Mouse (Mus musculus) kidney, postnatal 14 days (tissue): ENCODE results near the gene Fgfr3.

Experiments
- DNase-seq: peaks from one replicate; pipeline ENCODE4 v3.0.0; 2022; ENCODE audit warnings: mixed read lengths

Gene Fgfr3

DNA sequence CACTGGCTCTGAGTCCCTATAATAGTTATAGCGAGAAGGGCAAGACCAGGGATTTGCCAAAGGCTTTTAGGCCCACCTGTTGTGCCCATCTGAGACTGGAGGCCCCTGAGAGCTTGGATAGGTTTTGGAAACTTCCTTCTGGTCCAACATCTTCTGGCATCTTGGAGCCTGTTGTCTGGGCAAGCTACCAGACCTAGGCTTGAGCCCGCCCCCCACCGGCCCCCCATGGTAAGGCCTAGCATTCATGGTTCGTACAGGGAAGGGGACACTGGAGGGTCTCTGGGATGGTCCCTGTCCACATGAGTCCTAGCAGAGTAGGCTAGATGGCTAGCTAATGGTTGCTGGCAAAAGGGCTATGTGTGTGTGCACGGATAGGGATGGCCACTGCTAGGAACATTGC, 22.8 kb upstream of the Fgfr3 start:
- no peak for DNase-seq

DNA sequence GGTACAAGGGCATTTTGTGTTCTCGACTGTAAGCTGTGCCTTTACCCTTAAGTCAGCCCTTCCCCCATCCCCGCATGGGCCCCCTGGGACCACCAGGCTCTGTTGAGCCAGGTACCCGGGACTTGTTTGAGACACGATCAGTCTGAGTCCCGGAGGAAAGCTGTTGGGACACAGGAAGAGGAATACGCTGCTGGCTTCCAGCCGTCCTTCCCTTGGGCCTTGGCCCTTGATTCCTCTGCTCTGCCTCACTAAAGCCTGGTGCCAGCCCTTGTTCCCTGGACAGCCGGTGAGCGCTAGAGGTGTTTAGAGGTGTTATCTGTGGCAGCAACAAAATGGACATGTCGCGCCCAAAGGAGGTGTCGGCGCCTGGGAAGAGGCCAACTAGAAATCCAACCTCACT, 21.5 kb upstream of the Fgfr3 start:
- DNase-seq, result no peak

DNA sequence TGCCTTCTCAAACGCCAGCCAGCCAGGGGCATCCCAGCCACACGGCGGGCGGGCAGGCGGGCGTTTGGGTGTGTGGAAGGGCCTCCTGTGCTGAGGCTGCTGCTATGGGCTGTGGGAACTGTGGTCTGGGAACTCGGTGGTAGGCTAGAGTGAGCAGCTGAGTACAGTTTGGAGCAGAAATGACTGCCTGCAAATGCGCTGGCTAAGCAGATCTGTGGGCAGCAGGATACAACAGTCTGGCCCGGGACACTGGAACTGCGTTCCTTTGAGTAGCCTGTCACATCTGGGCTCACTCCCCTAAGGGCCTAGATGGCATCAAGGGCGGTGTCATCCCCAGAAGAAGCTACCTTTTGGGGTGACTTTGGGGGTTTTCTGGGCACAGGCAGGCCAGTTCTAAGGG, 19.6 kb upstream of the Fgfr3 start:
- DNase-seq, result no peak

DNA sequence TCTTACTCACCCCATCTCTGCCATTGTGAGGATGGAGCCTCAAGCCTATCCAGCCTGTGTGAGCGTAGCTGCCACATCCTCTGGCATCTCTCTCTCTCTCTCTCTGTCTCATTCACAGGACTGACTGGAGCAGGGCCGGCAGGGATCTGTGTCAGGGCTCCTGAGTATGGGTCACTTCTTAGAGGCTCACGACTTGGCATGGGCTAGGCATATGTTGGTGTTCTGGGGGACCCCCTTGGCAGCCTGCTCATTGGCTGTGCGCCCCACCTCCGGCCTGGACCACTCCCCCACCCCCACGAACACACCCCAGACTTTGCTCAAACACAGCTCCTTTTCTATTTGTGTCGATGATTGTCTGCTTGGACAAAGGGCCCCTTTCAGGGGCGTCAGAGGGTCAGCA, 17.5 kb upstream of the Fgfr3 start:
- no peak for DNase-seq

DNA sequence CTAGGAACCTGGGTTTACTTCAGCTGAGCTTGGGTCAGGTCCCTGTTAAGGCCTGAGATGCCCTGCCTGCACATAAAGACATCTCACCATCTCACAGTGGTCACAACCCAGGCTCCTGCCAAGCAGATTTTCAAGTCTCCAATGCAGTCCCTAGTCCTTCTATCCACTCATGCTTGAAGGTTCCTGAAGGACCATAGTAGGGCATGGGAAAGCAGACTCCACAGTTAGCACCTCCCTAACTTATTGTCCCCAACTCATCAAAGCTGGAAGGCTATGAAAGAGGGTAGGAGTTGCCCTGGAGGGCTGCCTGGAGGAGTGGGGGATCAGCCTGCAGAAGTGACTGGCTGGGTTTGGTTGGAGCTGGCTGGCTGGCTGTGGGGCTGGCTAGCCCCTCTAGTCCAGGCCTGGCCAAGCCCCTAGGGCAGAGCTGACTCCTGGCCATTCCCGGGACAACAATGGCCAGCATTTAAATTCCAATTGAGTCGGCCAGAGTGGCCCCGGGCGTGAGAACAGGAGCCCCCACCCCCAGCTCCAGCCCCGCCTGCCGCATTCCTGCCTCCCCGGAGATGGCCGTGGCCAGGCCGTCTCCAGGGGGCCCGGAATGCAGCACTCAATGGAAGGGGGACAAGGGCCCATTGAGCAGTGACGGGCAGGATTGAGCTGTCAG, 16.4 kb upstream of the Fgfr3 start:
- DNase-seq, result peak; percentile 56

DNA sequence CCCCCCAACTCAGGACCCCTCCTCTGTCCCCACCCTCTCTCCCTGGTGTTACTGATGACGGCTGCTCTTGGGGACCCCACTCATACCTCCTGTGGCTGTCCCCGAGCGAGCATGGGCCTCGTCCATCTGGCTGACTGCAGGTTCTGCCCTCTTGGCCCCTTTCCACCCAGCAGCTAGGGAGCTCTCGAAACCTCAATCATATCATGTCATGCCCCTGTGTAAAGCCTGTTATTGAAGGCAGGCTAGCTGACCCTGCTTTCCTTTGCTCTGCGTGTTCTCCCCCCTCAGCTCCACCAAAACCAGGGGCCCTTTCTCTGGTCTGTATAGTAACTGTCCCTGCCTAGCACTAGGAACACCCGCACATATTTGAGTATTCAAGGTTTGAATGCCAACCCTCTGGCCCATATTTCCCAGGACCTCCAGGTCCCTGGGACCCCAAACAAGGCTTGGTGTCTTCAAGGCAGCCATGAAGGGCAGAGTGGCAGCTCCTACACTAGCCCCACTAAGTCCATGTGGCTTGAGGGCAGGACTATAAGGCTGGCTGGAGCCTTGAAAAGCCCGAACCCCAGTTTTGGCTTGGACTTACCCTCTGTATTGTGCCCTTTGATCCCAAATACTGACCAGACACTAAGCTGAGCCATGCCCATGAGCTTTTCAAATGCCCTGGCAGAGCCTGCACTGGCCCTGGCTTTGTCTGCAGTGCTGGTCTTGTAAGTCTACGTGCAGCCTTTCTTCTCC, 15.7 kb upstream of the Fgfr3 start:
- peak; percentile 37 for DNase-seq

DNA sequence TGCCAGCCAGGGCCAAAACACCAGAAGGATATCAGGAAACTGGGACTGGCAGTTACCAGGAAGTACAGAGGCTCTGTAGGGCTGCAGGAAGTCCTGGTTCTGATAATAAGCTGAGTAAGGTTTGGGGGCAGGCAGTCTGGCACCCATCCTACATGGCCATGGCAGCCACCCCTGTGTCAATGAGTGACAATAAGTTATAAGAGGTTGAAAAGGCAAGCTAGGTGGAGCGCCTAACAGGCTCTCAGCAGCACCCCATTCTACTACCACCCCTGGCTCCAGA, 15.2 kb upstream of the Fgfr3 start:
- DNase-seq, result no peak

DNA sequence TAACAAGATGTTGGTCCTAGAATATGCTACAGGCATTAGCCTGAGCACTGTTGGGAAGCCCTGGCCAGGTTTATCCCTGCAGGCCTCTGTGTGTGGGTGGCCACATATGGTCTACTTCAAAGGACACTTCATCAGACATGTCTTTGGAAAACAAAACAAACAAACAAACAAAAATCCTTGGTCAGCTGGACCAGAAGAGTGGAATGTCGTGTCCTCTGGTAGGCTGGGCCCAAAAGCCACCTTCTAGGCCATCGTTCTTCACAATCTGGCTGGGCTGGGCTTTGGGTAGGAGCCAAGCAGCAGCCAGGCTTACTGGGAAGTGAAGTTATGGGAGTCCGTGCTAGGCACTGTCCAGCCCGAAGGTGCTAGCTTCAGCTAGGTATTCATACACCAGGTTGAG, 14.3 kb upstream of the Fgfr3 start:
- DNase-seq, result no peak

DNA sequence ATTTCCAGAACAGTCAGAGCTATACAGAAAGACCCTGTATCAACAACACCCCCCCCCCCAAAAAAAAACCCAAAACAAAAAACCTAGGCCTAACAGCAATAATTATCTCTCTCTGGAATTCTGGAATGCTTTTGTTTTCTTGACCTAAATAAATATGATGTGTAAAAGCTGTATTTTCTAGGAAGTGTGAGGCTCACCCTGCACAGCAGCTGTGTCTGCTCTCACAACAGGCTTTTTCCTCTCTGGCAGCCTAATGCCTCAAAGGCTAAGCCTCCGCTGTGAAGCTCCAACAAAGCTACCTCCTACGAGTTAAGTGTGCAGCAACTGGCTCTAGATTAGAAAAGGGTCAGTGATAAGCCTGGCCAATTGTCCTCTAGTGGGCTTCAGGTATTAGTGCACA, 12.4 kb upstream of the Fgfr3 start:
- no peak for DNase-seq

DNA sequence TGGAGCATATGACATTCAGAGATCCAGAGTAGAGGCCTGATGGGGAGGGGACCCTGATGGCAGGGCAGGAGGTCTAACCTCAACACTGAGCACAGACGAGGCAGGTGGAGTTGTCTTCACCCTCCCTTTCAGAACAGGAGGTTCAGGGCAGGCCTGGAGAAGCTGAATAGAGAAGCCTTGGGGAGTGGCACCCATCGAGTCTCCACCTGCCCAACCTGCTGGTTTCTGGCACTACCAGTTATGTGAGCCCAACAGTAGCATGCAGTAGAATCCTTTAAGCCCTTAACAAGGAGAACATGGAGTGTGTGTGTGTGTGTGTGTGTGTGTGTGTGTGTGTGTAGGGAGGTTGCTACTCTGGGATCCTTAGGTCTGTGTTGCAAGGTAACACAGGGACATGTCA, 8.9 kb upstream of the Fgfr3 start:
- DNase-seq, result no peak

DNA sequence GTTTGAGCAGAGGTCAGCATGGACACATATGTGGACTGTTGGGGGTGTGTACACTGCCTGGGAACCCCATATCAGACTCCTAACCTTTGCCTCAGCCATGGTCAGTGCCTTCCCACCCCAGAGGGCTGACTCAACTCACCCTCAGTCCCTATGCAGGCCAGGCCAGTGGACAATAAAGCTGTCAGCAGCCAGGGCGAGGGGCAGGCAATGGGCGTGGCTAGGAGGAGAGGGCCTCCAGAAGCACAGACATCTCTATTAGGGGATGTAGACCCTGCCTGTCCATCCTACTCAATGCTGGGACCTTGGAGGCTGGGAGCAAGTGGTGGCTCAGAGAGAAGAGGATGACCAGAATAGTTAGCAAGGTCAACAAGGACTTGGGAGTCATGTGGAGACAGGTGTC, 6.3 kb upstream of the Fgfr3 start:
- DNase-seq, result no peak

DNA sequence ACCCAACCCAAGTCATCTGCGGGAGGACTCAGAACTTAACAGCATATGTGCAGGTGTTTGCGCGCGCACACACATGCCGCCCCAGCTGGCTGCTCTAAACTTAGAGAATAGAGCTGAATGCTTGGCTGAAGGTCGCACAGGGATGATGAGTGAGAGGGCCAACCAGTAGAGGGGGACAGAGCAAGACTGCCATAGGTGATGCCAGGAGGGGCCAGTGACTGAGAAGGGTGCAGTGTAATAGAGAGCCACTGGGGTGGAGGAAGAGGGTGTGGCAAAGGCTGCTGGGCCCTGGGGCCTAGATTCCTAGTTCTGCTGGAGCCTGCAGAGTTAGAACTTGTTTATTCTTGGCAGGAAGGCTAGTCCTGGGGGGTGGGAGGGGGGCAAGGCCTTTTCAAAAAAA, 5.0 kb upstream of the Fgfr3 start:
- DNase-seq, result no peak

DNA sequence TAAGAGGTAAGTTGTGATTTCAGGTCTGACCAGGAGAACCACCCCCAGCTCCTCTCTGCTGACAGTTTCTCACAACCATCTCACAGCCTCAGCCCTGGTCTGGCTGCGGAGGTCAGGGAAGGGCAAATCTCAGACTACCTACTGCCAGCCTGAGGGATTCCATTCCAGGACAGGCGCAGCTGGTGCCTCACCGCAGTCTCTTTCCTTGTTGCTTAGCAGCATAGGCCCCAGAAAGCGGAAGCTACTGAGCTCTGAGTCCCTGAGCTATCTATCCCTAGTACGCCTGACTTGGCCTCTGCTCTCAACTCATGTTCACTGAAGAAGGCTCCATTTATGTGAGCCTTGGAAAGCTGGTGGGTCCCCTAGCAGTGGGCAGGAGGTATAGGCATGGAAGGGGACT, 3.0 kb upstream of the Fgfr3 start:
- no peak for DNase-seq

DNA sequence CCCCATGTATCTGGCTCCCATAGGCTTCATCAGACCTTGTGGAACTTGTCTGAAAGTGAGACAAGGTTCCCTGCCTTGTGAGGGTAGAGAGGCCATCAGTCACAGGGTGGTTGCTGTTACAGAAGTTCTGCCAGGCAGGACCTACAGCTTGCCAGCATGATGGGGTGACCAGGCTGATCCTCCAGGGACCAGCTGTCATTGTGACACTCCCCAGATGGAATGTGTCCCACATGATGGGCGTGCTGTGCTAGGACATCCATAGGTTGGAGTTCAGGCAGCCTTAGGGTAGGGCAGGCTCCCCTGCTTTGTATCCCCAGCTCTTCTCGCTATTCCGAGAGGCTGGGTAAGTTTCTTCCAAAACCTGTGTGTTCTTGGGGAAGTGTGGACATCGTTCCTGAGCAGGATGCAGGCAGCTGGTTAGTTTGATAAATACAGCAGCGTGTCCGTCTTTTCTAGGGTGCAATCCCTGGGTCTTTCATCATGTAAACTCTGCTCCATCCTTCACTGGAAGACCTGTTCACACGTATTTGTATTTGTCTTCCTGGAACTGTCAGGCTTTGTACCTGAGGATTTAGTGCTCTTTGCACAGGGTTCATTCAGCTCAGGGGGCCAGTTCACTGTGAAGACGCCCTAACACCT, 503 bp upstream of the Fgfr3 start:
- no peak for DNase-seq

DNA sequence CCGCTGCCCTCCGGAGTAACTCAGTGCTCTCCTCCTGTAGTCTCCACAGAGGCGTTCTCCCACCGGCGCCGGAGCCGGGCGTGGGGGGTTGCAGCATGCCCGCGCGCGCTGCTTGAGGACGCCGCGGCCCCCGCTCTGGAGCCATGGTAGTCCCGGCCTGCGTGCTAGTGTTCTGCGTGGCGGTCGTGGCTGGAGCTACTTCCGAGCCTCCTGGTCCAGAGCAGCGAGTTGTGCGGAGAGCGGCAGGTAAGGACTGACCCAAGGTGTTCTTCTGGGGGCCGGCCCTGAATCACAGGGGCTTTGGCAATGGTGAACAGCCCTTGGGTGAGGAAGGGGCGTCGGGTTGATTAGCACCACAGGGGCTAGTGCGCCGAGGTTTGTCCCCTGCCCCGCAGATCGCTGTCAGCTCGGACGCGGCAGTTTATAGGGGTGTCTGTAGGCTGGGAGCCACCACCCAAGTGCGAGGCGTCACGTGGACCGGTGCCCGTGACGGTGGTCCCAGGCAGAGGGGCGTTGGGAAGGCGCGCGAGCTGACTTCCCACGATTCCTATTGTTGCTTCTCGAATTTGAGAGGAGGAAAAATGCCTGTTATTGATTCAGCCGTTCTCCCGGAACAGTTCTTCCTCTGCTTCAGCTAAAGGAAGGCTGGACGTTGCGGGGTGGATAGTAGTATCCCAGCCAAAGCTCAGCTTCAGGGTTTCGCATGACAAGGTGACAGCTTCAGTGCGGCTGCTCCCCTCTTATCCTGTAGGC, 968 bp downstream of the Fgfr3 start:
- no peak for DNase-seq

DNA sequence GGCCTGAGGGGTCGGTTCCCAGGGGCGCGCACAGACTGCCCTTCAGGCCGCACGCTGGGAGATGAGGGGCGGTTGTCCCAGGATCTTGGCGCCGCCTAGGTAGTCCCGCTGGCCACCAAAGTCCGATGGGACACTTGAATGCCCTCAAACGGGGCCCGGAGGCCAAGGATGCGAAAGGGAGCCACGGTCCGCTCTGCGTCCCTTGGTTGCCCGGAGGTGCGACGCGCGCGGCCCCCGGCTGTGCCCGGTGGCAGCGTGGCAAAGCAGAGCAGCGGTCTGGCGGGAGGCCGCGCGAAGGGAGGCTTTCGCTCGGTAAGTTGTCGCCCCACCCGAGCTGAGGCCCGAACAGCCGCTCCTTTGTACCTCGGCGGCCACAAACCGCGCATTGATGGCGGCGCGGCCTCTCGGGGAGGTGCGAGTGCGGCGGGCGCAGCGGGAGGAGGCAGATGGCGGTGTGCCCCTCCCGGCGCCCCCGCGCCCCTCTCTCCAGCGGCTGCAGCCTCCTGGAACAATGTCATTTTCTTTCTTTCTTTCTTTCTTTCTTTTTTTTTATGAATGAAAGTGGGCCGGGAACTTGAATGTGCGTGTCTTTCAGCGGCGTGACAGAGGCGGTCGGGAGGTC, 1.7 kb downstream of the Fgfr3 start:
- peak; percentile 40 for DNase-seq

DNA sequence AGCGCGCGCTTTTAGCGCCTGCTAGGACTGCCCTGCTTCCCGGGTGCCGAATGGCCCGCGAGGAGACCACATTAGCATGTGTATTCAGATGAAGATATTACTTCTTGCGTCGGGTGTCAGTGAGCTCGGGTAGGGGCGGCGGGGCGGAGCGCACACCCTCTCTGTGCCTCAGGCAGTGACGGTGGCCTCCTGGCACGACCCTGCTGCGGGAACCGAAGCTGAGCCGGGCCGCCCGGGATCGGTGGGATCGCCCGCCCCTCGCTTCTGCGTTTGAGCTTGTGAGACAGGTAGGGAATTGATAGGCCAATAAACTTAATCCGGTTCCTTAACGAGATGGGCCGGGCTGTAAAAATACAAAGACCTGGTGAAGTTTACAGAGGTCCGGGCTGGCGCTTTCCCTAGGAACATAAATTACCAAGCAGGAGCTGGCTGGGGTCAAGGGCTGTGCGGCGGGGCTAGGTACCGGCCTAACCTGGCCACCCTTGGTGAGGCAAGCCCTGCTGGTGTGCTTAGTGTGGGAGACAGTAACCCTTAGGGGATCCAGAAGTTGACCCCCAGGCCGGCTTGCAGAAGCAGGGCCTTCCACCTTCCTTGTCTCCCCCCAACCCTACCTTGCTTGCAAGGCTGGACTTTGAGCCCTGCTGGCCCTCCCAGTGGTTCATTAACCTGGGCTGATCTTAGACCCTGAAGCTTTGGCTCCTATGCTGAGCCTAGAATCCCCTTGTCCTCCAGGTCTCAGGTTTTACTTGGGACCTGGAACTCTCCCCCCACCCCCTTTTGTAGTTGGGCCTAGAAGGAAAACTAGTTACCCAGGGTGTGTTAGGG, 2.4 kb downstream of the Fgfr3 start:
- peak; percentile 81 for DNase-seq

DNA sequence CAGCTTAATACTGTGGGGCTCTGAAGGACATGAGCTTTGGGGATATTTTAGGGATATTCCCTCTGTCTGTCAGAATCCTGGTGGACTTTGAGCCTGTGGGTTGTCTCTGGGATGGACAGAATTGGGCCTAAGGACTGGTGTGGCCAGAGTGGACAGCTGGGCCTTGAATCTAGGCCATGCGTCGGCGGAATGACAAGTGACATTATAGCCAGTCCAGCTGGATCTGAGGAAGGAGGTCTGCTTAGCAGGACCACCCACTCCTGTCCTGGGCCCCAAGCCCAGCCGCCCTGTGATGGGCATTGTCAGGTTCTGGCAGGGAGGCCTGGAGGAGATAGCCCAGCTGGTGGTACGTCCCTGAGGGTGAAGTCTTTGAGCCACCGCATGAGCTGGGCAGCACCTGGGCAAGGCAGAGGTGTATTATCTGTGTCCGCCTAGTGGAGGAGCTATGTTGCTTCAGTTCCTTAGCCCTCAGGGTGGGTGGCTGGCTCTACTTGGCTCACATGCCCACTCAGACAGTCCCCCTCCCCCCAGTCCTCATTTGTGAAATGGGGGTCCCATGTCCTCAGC, 4.7 kb downstream of the Fgfr3 start:
- peak; percentile 14 for DNase-seq

DNA sequence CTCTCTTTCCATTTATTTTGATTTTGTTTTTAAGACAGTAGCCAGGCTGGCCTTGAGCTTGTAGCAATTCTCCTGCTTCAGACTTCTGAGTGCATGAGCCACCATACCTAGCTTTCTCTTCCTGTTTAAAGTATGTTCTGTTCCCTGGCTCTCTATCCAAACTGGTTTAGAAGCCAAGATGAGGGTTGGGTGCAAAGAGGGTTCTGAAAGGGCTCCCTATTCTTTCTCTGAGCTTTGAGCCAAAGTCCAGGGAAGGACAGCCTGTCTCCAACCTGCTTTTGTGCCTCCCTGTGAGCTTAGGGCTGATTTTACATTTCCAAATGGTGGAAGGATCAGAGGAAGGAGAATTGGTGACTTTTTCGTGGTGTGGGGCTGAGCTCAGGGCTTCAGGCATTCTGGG, 5.4 kb downstream of the Fgfr3 start:
- DNase-seq, result no peak

DNA sequence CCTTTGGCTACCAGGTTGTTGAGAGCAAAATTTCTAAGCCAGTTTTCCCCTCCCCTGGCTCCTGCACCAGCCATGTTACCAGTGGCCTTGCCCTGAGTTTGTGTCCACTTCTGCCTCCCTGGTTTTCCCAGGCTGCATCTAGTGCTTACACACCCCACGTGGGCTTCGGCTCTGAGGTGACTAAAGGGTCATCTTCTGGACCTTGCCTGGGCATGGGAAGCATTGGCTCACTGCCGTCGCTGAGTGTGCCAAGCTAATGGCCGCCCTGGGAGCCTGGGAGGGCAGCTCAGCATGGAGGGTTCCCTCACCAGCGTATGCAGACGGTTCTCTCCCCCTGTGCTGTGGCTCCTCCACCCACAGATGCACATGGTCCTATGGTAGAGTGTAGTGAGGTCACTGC, 7.4 kb downstream of the Fgfr3 start:
- DNase-seq, result peak; percentile 87

DNA sequence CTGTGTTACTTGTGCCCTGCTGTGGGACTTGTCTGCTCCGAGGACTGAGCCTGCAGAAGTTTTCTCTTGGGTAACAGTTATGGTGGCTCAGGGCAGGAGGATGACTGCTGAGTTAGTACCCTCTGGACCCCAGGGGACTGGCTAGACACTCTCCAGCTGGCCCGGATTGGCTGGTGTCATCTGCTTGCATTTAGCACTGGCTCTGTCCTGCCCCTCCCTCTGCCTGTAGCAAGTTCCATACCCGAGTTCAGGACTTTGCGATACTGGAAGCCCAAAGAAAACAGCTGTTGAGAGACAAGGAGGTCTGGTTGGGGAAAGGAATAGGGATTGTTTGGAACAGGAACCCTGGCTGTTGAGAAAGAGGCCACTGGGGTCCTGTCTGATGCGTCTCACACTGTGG, 9.0 kb downstream of the Fgfr3 start:
- DNase-seq, result peak; percentile 45

DNA sequence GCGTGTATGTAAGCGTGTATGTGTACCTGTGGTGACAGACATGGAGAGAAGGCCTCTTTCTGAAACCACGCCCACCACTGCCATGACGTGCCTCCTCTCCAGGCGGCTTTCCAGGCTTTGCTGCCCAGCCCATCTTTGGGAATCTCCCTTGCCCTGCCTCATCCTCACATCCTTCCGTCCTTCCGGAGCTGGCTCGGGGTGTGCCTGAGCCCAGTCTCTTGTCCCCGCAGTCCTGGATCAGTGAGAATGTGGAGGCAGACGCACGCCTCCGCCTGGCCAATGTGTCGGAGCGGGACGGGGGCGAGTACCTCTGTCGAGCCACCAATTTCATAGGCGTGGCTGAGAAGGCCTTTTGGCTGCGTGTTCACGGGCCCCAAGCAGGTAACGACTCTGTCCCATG, 9.6 kb downstream of the Fgfr3 start:
- DNase-seq, result no peak
